Mouse (Mus musculus) spleen, postnatal 14 days (tissue): ENCODE data around the gene Col23a1.
"Not testable (repeated sequence)": the region's sequence is repeated elsewhere in the genome, so short reads cannot be mapped to it uniquely, and the experiment has no call there.

Experiments used
- DNase-seq, 2 experiments: peaks; one replicate each; pipeline ENCODE4 v3.0.0; 2021 to 2022; ENCODE audit warnings: low spot score in 2 of 2

Gene Col23a1

GRCm38 (mm10) chr11:51590002-51590401 is 300.3 kb downstream of the Col23a1 start:
- DNase-seq = no peak

- no peak for DNase-seq
These were observed 301.4 kb downstream of the Col23a1 start for GRCm38 (mm10) chr11:51591168-51591567.

- DNase-seq = no peak
These were observed 302.2 kb downstream of the Col23a1 start for GRCm38 (mm10) chr11:51591915-51592314.

- no peak for DNase-seq
These were observed 303.6 kb downstream of the Col23a1 start for GRCm38 (mm10) chr11:51593368-51593767.

GRCm38 (mm10) chr11:51593849-51594248 is 304.1 kb downstream of the Col23a1 start:
- DNase-seq = no peak

- no peak for DNase-seq
These were observed 305.1 kb downstream of the Col23a1 start for GRCm38 (mm10) chr11:51594715-51595350.

GRCm38 (mm10) chr11:51595459-51596083 is 305.9 kb downstream of the Col23a1 start:
- DNase-seq = no peak

- DNase-seq = no peak
These were observed 307.8 kb downstream of the Col23a1 start for GRCm38 (mm10) chr11:51597553-51597952.

- DNase-seq = no peak
These were observed 312.5 kb downstream of the Col23a1 start for GRCm38 (mm10) chr11:51602253-51602652.

GRCm38 (mm10) chr11:51605602-51606446 is 316.1 kb downstream of the Col23a1 start:
- DNase-seq = peak; percentile 79 to 81

GRCm38 (mm10) chr11:51606447-51607095 is 316.9 kb downstream of the Col23a1 start, which contains the start of gene Hnrnpab:
Hnrnpab (minus strand) TSS chr11:51606847.
- peak; percentile 90 to 94 for DNase-seq

- no peak for DNase-seq
These were observed 317.5 kb downstream of the Col23a1 start for GRCm38 (mm10) chr11:51607096-51607738.

- DNase-seq = no peak
These were observed 319.7 kb downstream of the Col23a1 start for GRCm38 (mm10) chr11:51609266-51609909.

- DNase-seq = not testable (repeated sequence)
These were observed 320.2 kb downstream of the Col23a1 start for GRCm38 (mm10) chr11:51609940-51610339.

GRCm38 (mm10) chr11:51614256-51614655 is 324.5 kb downstream of the Col23a1 start:
- no peak for DNase-seq

GRCm38 (mm10) chr11:51615129-51615528 is 325.4 kb downstream of the Col23a1 start:
- DNase-seq = no peak

- peak; percentile 51 to 58 for DNase-seq
These were observed 325.9 kb downstream of the Col23a1 start for GRCm38 (mm10) chr11:51615601-51616000.

GRCm38 (mm10) chr11:51616113-51616512 is 326.4 kb downstream of the Col23a1 start:
- not testable (repeated sequence) for DNase-seq

- DNase-seq = peak; percentile 33 to 69
These were observed 328.0 kb downstream of the Col23a1 start for GRCm38 (mm10) chr11:51617693-51618092.

- no peak for DNase-seq
These were observed 329.2 kb downstream of the Col23a1 start for GRCm38 (mm10) chr11:51618894-51619408.
